ENCODE assay signal across 14 mouse cellular contexts in genomic region chr6:143620583-143620982, GRCm38 (mm10).
"Had no signal": no experiment of that assay in that cellular context is flagged by ENCODE, and none has a peak within 500 bp of the region (broad histone marks: within the 10 kb centered on the region; RNA-seq: fewer than 3 reads in every experiment).

No protein-coding gene starts in this region.

- DNase-seq: kidney, adult 11 months; kidney, adult 8-10 months; kidney, postnatal 10 days; kidney, postnatal 36 days; liver, embryonic 13.5 days; lung, adult 2 months; lung, postnatal 14 days; lung, postnatal 4 days; midbrain, embryonic 14.5 days; right cerebral cortex, adult 18-20 months; right cerebral cortex, postnatal 14 days; right cerebral cortex, postnatal 4 days; thymus, postnatal 14 days; thymus, postnatal 4 days had no signal
